Mouse (Mus musculus): ENCODE measurements around the gene Ehbp1.

Gene Ehbp1

DNA sequence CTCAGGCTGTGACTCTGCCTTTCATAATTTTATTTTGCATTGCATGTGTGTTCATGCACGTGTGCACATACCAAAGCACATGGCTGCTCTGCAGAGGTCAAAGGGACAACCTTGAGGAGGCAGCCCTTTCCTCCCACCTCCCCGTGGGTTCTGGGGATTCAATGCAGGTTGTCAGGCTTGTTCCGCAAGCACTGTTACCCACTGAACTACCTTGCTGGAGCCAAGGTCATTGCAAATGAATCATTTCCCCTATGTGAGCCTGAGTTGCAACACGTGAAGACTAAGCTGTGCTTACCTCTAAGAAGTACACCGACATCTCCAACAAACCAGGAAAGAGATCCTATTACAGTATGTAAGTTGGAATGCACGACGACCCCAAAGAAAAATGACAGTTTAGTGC, 291.2 kb downstream of the Ehbp1 start:
- no peak for DNase-seq

DNA sequence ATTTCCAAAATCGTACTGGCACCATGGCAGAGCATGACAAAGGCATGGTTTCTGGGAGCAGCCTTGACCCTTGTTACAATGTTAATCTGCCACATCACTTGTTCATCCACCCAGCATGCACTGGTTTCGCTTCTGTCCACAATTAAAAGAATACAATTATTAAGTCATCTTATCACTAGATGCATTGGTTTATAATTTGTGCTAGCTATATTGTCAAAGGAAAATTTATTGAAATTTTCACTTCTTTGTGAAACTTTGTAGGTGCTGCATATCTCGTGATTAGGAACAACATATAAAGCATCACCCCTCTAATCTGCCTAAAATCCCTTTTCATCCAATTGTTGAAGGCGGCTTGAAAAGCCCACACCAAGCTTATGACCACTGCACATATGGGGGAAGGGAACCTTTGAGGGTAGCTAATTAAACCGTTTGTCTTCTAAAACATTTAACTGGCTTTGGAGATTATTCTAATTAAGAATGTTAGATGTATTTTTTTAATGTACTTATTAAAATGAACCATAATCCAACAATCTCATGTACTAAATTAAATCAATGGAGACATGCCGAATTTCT, 302.2 kb downstream of the Ehbp1 start:
- no peak for DNase-seq

DNA sequence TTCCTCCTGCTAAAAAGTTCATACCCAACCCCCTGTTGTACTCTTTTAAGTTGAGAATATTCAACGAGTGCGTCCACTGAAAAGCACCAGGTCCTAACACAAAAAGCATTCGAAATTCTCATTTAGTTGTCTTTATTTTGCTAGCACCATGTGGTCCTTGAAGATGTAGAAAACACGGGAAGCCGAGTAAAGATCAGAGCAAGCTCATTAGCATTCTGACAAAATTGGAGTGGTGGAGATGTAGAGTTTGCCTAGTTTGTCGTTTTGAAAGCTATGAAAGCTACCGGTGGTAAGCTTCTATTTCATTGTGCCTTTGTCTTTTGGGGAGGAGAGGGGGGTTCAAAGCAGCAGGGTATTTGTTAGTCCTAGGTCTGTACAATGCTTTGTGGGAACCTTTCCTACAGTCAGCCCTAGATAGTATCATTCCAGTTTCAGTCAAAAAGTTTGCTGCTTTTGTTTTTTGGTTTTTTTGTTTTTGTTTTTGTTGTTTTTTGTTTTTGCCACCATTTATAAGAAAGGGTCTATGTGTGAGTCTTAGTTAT, 307.5 kb downstream of the Ehbp1 start:
- no peak for DNase-seq

DNA sequence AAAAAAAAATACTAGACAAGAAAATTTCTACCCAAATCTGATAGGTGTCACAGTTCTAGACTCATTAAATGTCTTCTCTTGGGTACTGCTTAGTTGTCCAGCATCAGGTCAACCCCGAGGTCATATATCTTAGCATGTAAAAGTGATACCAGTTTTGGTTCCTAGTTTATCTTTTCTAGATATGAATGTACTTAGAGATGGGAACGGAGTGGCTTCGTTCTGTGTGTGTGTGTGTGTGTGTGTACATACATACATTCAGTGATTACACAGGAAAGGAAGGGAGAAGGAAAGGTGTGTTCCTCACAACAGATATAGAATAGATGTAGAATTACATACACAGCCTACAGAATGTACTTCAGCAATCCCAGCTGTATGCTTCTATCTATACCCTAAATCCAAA, 308.5 kb downstream of the Ehbp1 start:
- DNase-seq: no peak

DNA sequence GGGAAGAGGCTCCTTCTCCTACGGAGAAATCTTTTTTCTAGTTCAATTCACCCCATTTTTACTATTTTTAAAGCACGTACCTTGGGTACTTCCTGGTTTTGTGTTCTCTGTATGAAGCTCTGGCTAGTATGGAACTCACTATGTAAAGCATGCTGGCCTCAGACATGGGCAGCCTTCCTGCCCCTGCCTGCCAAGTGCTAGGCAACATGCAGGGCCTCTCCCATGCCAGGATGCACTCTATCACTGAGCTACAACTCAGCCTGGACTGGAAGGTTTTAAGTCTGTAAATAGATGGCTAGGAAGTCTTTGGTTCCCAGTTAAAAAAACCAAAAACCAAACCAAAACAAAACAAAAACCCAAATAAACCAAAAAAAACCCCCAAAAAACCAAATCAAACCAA, 321.5 kb downstream of the Ehbp1 start:
- no peak for DNase-seq

DNA sequence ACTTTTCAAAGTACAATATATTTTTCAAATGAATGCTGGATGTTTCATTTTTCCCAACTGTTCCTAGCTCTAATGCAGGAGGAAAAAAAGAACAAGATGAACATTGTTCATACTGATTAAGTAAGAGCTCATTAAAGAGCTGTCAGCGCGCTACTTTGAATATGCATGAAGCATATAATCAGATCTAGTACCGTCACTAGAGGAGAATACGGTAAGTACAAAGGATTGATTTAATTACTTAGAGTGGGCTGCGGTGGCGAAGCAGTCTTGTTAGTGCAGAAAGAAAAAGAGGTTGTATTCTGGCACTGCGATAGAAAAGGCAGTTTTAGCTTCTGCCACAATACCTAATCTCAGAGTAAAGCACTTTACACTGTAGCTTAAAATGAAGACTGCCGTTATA, 324.6 kb downstream of the Ehbp1 start:
- no peak for DNase-seq

DNA sequence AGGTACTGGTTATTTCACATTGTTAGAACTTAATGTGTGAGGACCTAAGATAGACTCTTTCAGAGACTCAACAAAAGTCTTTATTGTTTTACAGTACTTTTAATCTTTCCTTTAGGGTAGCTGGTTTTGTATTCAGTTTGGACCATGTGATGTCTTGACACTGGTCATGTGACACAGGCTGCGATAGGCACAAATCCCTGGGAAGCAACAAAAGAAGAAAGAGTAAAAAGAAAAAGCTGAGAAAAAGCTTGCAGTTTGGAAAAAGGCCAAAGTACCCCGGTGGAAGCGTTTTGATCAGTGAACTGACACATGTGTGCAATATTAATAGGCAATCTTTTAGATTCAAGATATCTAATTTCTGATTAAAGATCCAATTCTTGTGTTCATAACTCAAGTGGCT, 325.8 kb downstream of the Ehbp1 start:
- no peak for DNase-seq

DNA sequence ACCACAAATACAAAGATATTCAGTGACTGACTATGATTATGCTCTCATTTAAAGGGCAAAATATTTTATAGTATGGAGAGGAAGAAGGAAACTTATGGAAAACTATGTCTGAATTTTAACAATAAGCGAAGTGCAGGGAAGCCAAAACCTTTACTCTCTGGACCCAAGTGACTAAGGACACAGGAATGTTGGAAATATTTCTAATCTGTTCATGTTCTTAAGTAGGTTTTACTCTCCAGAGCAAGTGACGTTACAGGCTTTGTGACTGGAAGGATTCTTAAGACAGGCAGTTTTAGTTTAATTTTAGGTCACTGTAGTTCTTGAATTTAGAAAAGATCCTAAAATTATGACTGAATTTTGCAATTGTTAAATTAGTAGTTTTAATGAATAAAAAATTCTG, 333.3 kb downstream of the Ehbp1 start:
- no peak for DNase-seq

DNA sequence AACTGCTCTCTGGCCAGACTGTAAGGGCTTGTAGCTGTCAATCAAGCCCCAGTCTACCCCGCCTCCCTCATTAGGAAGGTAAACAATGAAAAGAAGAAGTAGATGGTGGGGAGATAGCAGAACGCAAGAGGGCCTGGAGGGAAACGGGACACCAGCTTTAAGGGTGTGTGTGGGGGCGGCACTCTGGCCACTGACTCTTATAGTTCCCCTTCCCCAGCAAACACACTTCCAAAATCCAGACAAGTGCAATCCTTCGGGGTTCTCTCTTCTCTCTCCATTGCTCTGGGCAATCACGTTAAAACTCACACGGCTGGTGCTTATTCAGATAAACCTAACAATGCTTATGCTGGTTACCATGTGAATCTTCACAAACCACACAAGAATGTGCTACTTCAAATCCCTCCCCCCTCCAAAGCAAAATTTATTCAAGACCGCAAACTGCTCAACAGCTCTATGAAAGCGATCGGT, 333.9 kb downstream of the Ehbp1 start:
- no peak for DNase-seq

DNA sequence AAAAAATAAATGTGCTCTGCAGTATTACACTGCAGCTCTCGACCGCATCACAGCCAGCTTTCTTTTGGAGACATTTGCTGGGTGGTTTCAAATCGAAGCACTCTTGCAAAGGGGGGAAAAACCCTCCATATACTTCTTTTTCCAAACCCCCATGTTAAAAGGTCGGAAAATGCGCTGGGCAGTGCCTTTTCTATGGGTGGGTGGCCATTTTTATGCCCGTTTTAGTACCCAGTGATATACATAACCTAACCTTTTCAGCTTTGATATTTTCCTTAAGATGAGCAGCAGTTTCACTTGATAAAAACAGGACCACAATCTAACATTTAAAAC, 334.3 kb downstream of the Ehbp1 start:
- no peak for DNase-seq

DNA sequence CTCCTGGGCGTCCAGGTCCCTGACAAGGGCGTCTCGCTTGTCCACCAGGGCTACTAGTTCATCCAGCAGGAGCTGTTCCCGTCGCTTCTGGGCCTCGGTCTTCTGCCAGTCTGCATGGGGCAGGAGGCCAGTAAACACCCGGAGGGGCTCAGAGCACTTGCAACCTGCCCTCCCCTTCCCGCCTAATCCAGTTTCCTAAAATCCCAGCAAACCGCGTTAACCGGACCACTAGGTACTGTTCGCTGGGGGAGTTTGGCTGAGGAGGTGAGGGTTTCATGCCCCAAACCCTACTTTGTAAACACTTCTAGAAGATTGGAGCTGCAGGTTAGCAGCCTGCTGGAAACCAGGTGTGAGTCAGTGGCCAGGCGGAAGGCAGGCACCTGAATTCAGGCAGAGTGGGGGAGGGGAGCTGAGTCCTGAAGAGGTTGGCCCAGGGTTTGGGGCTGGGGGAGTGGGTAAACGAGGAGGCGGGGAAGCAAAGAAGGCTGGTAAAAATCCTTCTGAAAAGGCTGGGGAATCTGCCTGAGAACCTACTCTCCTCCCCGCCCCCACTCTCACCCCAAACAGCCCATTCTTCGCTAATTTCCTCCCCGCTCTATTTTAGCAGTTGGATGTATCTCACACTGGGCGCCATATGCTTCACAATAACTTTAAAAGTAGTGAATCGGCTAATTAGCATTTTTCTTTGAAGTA, 334.9 kb downstream of the Ehbp1 start:
- no peak for DNase-seq

DNA sequence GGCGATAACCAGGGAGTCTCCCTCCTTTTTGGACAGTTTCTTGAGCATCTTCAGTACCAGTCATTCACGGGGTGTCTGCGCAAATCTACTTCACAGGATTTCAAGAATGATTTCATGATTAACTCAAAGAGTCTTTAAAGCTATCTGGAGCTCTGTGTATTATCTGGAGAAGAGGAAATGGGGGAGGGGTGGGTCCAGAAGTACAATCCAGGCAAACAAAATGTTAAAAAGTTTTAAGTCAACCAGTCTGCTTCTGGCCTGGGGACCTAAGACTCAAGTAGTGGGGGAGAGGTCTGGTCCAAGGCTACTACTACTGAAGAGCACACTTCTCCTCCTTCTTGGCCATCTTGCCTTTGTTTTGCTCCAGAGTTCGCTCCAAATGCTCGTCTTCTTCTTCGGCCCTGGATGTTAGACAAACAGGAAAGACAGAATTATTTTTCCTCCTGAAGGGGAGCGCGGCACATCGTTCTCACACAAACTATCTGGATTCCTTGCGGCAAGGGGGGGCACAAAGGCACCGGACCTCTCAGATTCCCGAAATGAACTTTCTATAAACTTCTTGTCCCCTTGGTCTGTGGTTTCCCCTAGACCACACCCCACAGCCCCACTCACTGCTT, 335.5 kb downstream of the Ehbp1 start:
- no peak for DNase-seq

DNA sequence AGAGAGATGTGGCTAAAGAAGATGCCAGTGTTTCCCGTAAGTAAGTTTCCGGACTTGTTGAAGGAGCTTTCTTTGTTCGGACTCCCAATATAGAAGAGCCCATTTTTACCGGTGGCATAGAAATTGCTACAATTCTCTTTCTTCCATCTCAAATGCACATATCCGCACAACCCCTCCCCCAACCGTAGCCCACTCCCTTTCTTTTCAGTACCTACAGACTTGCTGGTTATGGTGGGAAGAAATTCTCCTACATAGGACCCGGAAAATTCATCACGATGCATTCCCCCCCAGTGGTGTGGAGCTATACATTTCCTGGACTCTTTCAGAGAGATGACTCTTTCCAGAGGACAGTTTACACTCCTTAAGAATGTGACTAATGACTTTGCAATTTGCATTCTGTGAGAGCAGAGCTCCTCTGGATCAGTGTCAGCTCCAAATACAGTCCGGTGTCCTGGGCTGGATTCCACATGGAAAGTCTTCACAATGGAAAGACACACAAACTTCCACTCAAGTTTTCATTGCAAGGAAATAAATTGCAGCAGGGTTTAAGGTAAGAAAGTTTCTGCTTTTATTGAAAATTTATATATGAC, 336.7 kb downstream of the Ehbp1 start:
- DNase-seq: no peak

DNA sequence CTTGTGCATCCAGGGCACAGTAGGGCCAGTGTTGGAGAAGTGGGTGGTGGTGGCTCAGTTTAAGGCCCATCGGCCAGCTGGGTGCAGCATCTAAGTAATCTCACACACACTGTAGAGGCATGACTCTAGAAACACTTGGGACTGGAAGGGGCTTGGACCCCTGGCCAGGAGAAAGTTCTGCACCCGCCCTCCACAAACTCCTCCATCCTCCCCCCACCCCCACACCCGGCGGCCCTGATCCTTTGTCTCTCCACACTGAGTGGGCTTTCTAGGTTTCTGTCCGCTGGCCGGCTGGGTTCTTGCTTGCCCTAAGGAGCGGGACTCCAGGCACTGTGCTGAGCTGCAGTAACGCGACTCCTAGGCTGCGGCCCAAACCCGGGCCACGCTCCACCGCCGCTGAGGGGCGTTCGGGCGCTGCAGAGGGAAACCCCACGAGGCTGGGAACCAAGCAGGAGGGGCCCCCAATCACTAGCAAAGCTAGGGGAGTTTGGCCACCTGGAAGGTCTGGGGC, 337.7 kb downstream of the Ehbp1 start:
- DNase-seq: no peak

DNA sequence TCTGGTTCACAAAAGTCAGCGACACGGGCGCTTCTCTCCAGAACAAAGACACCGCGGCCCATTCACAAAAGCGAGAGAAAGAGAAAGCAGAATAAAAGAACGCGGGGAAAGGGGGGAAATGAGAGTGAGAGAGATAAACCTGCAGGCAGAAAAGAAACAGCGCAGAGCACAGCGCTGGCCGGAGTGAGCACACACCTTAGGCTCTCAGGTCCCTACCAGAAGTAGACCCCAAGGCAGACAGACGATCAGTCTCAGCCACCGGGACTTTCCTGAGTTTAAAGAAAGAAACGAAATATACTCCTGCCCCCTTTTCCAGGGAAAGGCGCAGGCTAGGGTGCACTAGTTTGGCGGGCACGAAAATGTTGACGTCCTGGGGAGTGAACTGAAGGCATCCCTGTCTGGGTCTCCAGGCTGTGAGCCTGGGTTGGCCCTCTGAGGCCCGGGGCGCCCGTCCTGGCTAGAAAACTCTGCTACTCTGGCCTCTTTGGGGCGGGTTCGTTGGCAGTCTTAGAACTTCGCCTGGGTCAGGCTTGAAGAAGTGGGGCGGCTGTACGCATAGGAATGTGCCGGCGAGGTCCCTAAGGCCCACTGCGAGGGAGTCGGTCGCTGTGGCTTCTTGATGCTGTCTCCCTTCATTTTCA, 338.6 kb downstream of the Ehbp1 start:
- no peak for DNase-seq

DNA sequence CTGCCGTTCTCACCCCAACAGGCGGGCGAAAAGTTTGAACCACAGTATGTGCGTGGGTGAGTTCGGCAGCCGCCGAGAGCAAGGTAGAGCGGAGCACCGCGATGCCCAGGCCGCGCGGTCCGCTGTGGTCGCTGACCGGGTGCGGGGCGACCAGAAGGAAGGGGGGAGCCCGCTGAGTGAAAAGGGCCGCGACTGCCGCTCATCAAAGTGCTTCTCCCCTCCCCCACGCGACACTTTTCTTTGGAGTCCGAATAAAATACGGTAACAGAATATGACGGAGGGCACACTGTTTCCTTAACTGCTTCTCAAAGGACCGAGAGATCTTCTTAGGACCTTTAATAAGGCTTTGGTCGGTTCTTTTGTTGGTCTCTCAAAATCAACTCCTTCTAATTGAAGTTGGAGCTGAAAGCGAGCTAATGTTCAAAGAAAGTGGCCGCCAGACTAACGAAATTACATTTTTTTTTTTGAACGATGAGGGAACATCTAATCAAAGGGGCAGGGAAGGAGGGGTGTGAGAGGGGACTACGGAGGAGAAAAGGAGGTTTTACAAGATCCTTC, 339.2 kb downstream of the Ehbp1 start, which contains the start of gene Otx1:
Gene Otx1 (minus strand): TSS at position 115 of the 558 bp plus-strand sequence.
- peak; percentile 13 for DNase-seq

DNA sequence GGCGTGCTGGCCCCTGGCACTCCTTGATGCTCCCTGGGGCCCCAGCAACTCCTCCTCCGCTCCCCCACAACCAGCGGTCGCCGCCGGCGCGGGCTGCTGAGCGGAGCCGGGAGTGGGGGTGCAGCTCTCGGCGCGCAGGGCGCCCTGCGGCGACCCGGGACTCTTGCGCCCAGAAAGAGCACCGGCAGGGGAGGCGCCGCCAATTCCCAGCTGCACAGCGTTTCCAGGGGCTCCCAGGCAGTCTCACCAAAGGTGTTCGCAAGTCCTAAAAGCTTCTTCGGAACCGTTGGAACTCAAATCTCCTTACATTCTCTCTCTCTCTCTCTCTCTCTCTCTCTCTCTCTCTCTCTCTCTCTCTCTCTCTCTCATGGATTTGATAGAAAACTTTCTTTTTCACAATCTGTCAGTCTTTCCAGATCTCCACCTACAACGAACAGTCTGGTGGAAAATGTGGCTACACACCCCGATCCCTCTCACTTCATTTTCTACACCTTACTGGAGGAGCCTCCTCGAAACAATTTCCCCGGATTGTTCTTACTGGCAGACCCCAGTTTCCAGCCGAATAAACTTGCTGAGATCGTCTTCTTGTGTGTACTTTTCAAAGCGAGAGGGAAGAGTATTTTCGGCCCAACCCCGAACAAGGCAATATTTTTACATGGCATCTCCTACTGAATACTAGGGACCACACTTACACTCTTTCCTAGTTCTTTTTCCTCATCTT, 339.9 kb downstream of the Ehbp1 start:
- no peak for DNase-seq

DNA sequence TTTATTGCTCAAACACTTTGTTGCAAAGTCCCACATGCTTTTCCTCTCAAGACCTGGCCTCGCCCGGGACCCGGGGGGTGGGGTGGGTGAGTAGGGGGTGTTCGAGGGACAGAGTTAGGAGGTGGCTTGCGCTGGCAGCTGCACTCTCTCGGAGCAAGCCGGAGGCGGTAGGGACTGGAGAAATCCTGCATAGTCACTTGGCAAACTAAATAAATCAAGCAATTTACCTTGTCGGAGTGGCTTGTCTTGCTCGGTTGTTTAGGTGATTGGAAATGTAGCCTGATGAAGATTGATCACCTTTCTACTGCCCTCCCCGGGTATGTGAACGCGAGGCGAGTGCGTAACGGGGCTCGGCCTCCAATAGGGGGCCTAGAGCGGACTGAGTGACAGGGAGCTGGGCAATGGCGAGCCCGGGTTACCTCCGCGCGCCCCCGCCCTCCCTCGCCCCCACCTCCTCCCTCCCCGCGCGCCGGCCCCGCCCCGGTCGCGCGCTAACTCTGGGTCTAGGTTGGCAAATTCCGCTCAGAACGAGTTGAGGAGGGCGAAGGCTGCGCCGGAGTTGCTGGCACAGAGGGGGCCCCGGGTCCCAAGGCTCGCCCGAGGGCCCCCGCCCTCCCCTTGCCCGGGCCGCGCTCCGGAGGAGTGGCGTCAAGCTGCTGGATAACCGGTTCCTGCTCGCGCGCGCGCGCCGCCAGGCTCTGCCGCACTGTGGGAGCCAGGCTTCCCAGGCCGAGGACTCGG, 340.6 kb downstream of the Ehbp1 start:
- peak; percentile 20 for DNase-seq

DNA sequence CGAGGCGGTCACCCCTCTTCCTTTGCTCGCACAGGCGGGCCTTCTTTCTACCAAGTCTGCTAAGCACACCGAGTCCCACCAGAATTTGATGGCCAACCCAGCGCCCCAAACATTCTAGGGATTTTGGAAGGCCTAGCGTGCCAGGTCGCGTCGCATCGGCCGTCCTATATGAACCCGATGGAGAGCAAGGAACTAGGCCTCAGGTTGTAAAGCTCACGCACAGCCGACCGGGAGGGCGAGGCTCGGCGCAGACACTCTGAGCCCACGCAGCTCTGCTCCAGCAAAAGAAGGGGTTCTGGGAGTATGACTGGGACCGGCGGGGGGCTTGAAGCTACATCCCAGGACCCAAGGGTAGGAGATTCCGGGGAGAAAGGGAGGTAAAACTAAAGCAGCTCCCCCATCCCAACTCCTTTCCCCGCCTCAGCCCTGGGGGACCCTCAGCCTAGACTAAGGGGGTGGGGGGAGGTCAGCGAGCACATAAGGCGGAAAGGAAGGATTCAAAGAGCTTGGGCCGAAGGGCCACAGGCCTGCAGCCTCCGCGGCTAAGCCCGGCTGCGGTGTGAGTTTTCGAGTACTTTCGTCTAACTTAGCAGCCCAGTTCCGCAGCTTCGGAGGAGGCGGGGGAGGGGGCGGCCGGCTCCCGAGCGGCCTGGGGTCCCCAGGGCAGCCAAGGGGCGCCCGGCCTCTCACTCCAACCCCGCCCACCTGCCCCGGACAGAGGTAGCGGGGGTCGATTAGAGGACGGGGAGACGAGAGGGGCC, 341.6 kb downstream of the Ehbp1 start:
- no peak for DNase-seq
